Mouse (Mus musculus): ENCODE data around the gene Ccl5. TPM values are rescaled to one million over a fixed set of nuclear protein-coding genes. Genes with fewer than 3 reads are reported as not detected.

The Ccl5 gene
- polyA plus RNA-seq (2012; rRNA removed): 9.1 and 12.4 TPM in 2 replicates

GRCm38 (mm10) chr11:83530360-83530759 is at the start of gene Ccl5:
TSS of gene Ccl5 (minus strand) at chr11:83530518.

GRCm38 (mm10) chr11:83578186-83578760 is 48.0 kb upstream of the Ccl5 start, which contains the start of gene Ccl9:
TSS of gene Ccl9 (minus strand) at chr11:83578636.

GRCm38 (mm10) chr11:83522075-83522474 is 8.2 kb downstream of the Ccl5 start, which contains the start of gene Heatr9:
TSS of gene Heatr9 (minus strand) at chr11:83522175.

Other genes starting within 250 kb of the Ccl5 start
- gene Slfn14, start 243.8 kb downstream of the Ccl5 start, polyA plus RNA-seq (2012; rRNA removed): not detected in 2 replicates
- gene Ap2b1, start 231.5 kb downstream of the Ccl5 start, polyA plus RNA-seq (2012; rRNA removed): 8.4 and 11.3 TPM in 2 replicates
- gene Pex12, start 227.9 kb downstream of the Ccl5 start, polyA plus RNA-seq (2012; rRNA removed): 3.3 and 3.9 TPM in 2 replicates
- 0.78 and 1.0 TPM in 2 replicates for gene Rasl10b, start 121.4 kb downstream of the Ccl5 start, polyA plus RNA-seq (2012; rRNA removed)
- gene Gas2l2, start 101.1 kb downstream of the Ccl5 start, polyA plus RNA-seq (2012; rRNA removed): 0.13 TPM in 2 replicates
- 0.11 and 0.52 TPM in 2 replicates for gene 1700020L24Rik, start 92.8 kb downstream of the Ccl5 start, polyA plus RNA-seq (2012; rRNA removed)
- 18.1 and 24.2 TPM in 2 replicates for gene Mmp28, start 67.4 kb downstream of the Ccl5 start, polyA plus RNA-seq (2012; rRNA removed)
- 0.61 and 1.8 TPM in 2 replicates for gene Taf15, start 57.4 kb downstream of the Ccl5 start, polyA plus RNA-seq (2012; rRNA removed)
- not detected in 2 replicates for gene Heatr9, start 8.3 kb downstream of the Ccl5 start, polyA plus RNA-seq (2012; rRNA removed)
- gene Ccl9, start 48.1 kb upstream of the Ccl5 start, polyA plus RNA-seq (2012; rRNA removed): 0.47 and 0.59 TPM in 2 replicates
- gene Ccl6, start 62.6 kb upstream of the Ccl5 start, polyA plus RNA-seq (2012; rRNA removed): 4.9 and 9.6 TPM in 2 replicates
- gene Rpl9-ps1, start 115.1 kb upstream of the Ccl5 start, polyA plus RNA-seq (2012; rRNA removed): not detected in 2 replicates
- gene Ccl3, start 118.8 kb upstream of the Ccl5 start, polyA plus RNA-seq (2012; rRNA removed): 0.53 and 0.76 TPM in 2 replicates
- 0.25 and 1.1 TPM in 2 replicates for gene Ccl4, start 132.1 kb upstream of the Ccl5 start, polyA plus RNA-seq (2012; rRNA removed)
- gene Wfdc17, start 173.5 kb upstream of the Ccl5 start, polyA plus RNA-seq (2012; rRNA removed): 0.70 TPM in 1 of 2 replicates, not detected in the other
- gene Wfdc18, start 178.5 kb upstream of the Ccl5 start, polyA plus RNA-seq (2012; rRNA removed): 0.89 TPM in 1 of 2 replicates, not detected in the other
- gene Wfdc21, start 216.4 kb upstream of the Ccl5 start, polyA plus RNA-seq (2012; rRNA removed): 23.2 and 38.7 TPM in 2 replicates
- gene Heatr6, start 223.2 kb upstream of the Ccl5 start, polyA plus RNA-seq (2012; rRNA removed): 7.7 and 7.9 TPM in 2 replicates